Mouse (Mus musculus) layer of hippocampus, adult 2 months (tissue): ENCODE measurements around the gene 2700081O15Rik. TPM values are rescaled to one million over a fixed set of nuclear protein-coding genes. Genes with fewer than 3 reads are reported as not detected.
A peak's percentile ranks its signal among the peaks of the same experiment; 100 is the strongest.

Experiments
- DNase-seq, 2 experiments: peaks; one replicate each; pipeline ENCODE4 v3.0.0; 2022; ENCODE audit warnings: low spot score in 2 of 2
- H3K27ac ChIP-seq: fragments of 200-600 bp; 2 replicates; pipeline ENCODE4 v1.8.1; 2022
- H3K4me3 ChIP-seq: fragments of 200-600 bp; 2 replicates; pipeline ENCODE4 v1.8.1; 2022; ENCODE audit warnings: mild to moderate bottlenecking
- CTCF ChIP-seq: fragments of 200-600 bp; conservative IDR thresholded peaks from 2 replicates; pipeline ENCODE4 v1.8.1; 2022; ENCODE audit warnings: antibody characterized with exemption, mild to moderate bottlenecking, moderate library complexity
- total RNA-seq, 2 experiments: library from RNA; stranded (reverse); gene quantifications; 2 replicates each; pipeline ENCODE4 v1.2.3; 2021

2700081O15Rik gene
- total RNA-seq, 2 experiments from 2014 or later = 45.7 to 47.4 TPM

- no peak for TF ChIP-seq CTCF
- no peak for DNase-seq
- Histone ChIP-seq H3K27ac (no peak overlapping the region), H3K4me3 (no peak overlapping the region)
Measured at GRCm38 (mm10) chr19:7400635-7401034, 16.8 kb upstream of the 2700081O15Rik start.

GRCm38 (mm10) chr19:7404623-7405229 lies 12.7 kb upstream of the 2700081O15Rik start:
- no peak overlapping the region for H3K27ac ChIP-seq
- no peak for TF ChIP-seq CTCF
- no peak for DNase-seq
- H3K4me3 ChIP-seq = no peak overlapping the region

- no peak overlapping the region for H3K27ac ChIP-seq
- no peak for DNase-seq
- no peak for TF ChIP-seq CTCF
- no peak overlapping the region for H3K4me3 ChIP-seq
Measured at GRCm38 (mm10) chr19:7412361-7412760, 5.1 kb upstream of the 2700081O15Rik start.

- peak overlapping the region; percentile 89 for H3K27ac ChIP-seq
- TF ChIP-seq CTCF = no peak
- no peak for DNase-seq
- H3K4me3 ChIP-seq = peak overlapping the region; percentile 74
Measured at GRCm38 (mm10) chr19:7415916-7416833, 1.2 kb upstream of the 2700081O15Rik start.

GRCm38 (mm10) chr19:7417911-7418849 lies 755 bp downstream of the 2700081O15Rik start:
- peak overlapping the region; percentile 87 for H3K27ac ChIP-seq

GRCm38 (mm10) chr19:7419134-7419533 lies 1.7 kb downstream of the 2700081O15Rik start:
- DNase-seq = no peak
- Histone ChIP-seq H3K27ac (peak overlapping the region; percentile 87; the same call in 1 of the 2 replicates), H3K4me3 (peak overlapping the region; percentile 27; the same call in 1 of the 2 replicates)
- TF ChIP-seq CTCF = no peak

More at GRCm38 (mm10) chr19:7417911-7418849, 755 bp downstream of the 2700081O15Rik start:
- peak; percentile 90 for TF ChIP-seq CTCF
- DNase-seq = peak; percentile 79 to 85
- peak overlapping the region; percentile 74 for H3K4me3 ChIP-seq

- TF ChIP-seq CTCF = no peak
- Histone ChIP-seq H3K4me3 (no peak overlapping the region), H3K27ac (0 out of 2 replicates have a peak overlapping the region, but pooled peaks have one; percentile 24)
- no peak for DNase-seq
Measured at GRCm38 (mm10) chr19:7420108-7420507, 2.7 kb downstream of the 2700081O15Rik start.

GRCm38 (mm10) chr19:7420841-7421601 lies 3.6 kb downstream of the 2700081O15Rik start:
- TF ChIP-seq CTCF = no peak
- no peak for DNase-seq
- Histone ChIP-seq H3K4me3 (no peak overlapping the region), H3K27ac (peak overlapping the region; percentile 84; the same call in 1 of the 2 replicates)

GRCm38 (mm10) chr19:7421602-7422591 lies 4.5 kb downstream of the 2700081O15Rik start:
- H3K4me3 ChIP-seq = peak overlapping the region; percentile 52
- peak overlapping the region; percentile 84 for H3K27ac ChIP-seq
- peak in 1 of 2 experiments; percentile 56 for DNase-seq
- no peak for TF ChIP-seq CTCF

- TF ChIP-seq CTCF = no peak
- Histone ChIP-seq H3K4me3 (peak overlapping the region; percentile 52), H3K27ac (peak overlapping the region; percentile 84)
- DNase-seq = no peak
Measured at GRCm38 (mm10) chr19:7422656-7423027, 5.2 kb downstream of the 2700081O15Rik start.
